Mouse (Mus musculus): ENCODE data around the gene Car2. TPM values are rescaled to one million over a fixed set of nuclear protein-coding genes. Genes with fewer than 3 reads are reported as not detected.

Car2 gene
- total and polyA plus RNA-seq, 3 experiments, result 1,129 to 1,746 (median 1,452) TPM

DNA sequence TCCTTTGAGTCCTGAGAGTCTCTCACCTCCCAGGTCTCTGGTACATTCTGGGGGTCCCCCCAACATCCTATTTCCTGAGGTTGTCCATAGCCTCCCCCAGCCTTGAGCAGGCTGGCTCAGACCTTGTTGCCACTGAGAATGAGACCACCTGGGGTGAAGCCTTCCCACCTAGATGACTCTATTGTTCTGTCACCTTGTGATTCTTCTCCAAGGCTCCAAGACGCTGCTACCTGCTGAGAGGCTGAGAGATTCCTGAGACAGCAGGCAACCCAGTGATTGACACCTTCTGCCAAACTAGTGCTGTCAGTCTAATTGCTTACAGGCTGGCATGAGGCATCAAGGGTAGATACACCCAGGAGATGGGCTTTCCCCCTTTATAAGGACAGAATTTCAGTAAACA is 21.2 kb downstream of the Car2 start:
- Histone ChIP-seq H3K4me3 (ENCODE audit: low read depth, low read length) (no peak overlapping the region), H3K9me3 (replicated peaks) (no peaks in the 10 kb centered on the region), H3K27me3 (ENCODE audit: insufficient read depth, low read length) (no peaks in the 10 kb centered on the region), H3K4me1 (ENCODE audit: insufficient read depth, low read depth, low read length) (peaks cover 27% of the 10 kb centered on the region; the same call in 1 of the 2 replicates), H3K36me3 (replicated peaks) (peaks cover 39% of the 10 kb centered on the region)
- ATAC-seq (ENCODE audit: extremely low read depth, insufficient number of reproducible peaks, low FRiP score, poor library complexity, severe bottlenecking) (no peak), DNase-seq (ENCODE audit: low spot score) (no peak)
- TF ChIP-seq GATA1 (IDR thresholded peaks at IDR 0.05; ENCODE audit: borderline replicate concordance, low read length), result no peak
- no peak for TF ChIP-seq TAL1 (conservative IDR thresholded peaks at IDR 0.05; ENCODE audit: low read depth, low read length)
- TF ChIP-seq GATA2 (IDR thresholded peaks at IDR 0.05; ENCODE audit: borderline replicate concordance, low read depth, low read length), result no peak
- no peak for TF ChIP-seq CTCF (IDR thresholded peaks at IDR 0.05; ENCODE audit: low read depth, low read length)

DNA sequence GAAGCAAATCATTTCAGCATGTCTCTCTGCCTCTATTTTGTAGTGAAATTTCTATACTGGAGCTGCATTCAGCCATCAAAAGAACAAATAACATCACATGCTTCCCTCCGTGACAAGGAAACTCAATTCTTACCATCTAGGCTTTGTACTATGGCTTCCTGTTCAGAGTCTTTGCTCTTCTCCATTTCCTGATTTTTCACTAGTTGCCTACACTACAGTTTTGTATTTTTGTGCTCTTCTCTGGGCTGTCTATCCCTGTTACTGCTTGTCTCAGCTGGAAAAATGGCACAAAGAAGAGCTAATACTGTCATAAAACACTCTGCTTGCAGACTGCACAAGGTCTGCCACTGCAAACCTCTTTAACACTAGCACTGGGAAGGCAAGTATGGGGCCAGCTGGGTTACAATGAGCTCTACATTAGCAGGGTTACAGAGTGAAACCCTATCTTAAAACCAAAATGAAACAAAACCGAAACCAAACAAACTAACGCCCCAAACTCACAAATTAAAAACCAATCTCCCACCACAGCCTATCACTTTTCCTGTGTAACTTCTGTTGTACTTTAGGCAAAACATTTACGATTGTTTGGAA is 26.0 kb downstream of the Car2 start:
- Histone ChIP-seq H3K4me3 (ENCODE audit: low read depth, low read length) (no peak overlapping the region), H3K9me3 (replicated peaks) (no peaks in the 10 kb centered on the region), H3K4me1 (ENCODE audit: insufficient read depth, low read depth, low read length) (peaks cover 36% of the 10 kb centered on the region), H3K27me3 (ENCODE audit: insufficient read depth, low read length) (no peaks in the 10 kb centered on the region), H3K36me3 (replicated peaks) (peaks cover 8% of the 10 kb centered on the region)
- ATAC-seq (ENCODE audit: extremely low read depth, insufficient number of reproducible peaks, low FRiP score, poor library complexity, severe bottlenecking), result no peak
- DNase-seq (ENCODE audit: low spot score), result no peak
- TF ChIP-seq GATA2 (IDR thresholded peaks at IDR 0.05; ENCODE audit: borderline replicate concordance, low read depth, low read length), result no peak
- no peak for TF ChIP-seq CTCF (IDR thresholded peaks at IDR 0.05; ENCODE audit: low read depth, low read length)
- no peak for TF ChIP-seq POLR2AphosphoS5 (IDR thresholded peaks at IDR 0.05; ENCODE audit: insufficient replicate concordance, low read depth, low read length)
- no peak for TF ChIP-seq TAL1 (conservative IDR thresholded peaks at IDR 0.05; ENCODE audit: low read depth, low read length)
- no peak for TF ChIP-seq GATA1 (IDR thresholded peaks at IDR 0.05; ENCODE audit: borderline replicate concordance, low read length)

DNA sequence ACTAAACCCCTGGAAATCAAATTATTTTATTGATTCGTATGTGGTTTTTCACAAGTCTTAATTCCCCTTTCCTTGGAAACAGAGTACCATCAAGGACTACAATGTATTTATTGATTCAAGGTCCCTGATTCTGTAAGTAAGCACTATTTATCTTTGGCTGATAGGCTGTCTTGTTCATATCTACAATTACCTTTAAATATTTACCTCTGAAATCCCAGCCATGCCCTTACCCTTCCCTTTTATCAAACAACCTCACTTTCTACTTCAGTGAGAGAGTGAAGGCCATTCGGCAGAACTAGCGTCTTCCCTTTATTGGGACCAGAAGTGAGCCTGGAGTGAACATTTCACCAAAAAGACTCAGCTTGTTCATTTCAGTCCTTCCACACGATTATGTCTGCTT is 27.7 kb downstream of the Car2 start:
- DNase-seq (ENCODE audit: low spot score) (no peak), ATAC-seq (ENCODE audit: extremely low read depth, insufficient number of reproducible peaks, low FRiP score, poor library complexity, severe bottlenecking) (no peak)
- H3K9me3 ChIP-seq (replicated peaks), result no peaks in the 10 kb centered on the region
- H3K4me1 ChIP-seq (ENCODE audit: insufficient read depth, low read depth, low read length), result peaks cover 30% of the 10 kb centered on the region
- TF ChIP-seq POLR2AphosphoS5 (IDR thresholded peaks at IDR 0.05; ENCODE audit: insufficient replicate concordance, low read depth, low read length), result no peak
- TF ChIP-seq CTCF (IDR thresholded peaks at IDR 0.05; ENCODE audit: low read depth, low read length), result no peak
- no peak for TF ChIP-seq TAL1 (conservative IDR thresholded peaks at IDR 0.05; ENCODE audit: low read depth, low read length)
- TF ChIP-seq GATA1 (IDR thresholded peaks at IDR 0.05; ENCODE audit: borderline replicate concordance, low read length), result no peak
- TF ChIP-seq GATA2 (IDR thresholded peaks at IDR 0.05; ENCODE audit: borderline replicate concordance, low read depth, low read length), result no peak
- H3K36me3 ChIP-seq (replicated peaks), result peaks cover 2% of the 10 kb centered on the region
- H3K27me3 ChIP-seq (ENCODE audit: insufficient read depth, low read length), result no peaks in the 10 kb centered on the region
- no peak overlapping the region for H3K4me3 ChIP-seq (ENCODE audit: low read depth, low read length)

DNA sequence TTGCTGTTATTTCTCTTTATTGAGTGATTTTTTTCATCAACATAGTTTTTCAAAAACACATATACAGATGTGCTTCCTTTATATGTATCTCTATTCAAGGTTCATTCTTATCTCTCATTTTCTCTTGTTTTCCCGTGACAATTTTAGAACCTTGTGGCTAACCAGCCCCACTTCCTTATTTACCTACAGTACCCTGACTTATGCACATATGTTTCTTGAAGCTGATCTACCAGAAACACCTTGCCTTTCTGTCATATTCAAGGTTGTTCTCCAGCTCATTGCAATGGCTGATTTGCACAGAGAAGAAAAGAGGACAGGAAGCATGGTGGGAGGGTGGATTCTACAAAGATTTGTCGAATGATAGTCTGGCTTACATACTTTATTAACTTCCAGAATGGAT is 29.3 kb downstream of the Car2 start:
- DNase-seq (ENCODE audit: low spot score), result peak; percentile 11
- Histone ChIP-seq H3K4me3 (ENCODE audit: low read depth, low read length) (no peak overlapping the region), H3K9me3 (replicated peaks) (no peaks in the 10 kb centered on the region), H3K36me3 (replicated peaks) (no peaks in the 10 kb centered on the region), H3K4me1 (ENCODE audit: insufficient read depth, low read depth, low read length) (peaks cover 30% of the 10 kb centered on the region), H3K27me3 (ENCODE audit: insufficient read depth, low read length) (no peaks in the 10 kb centered on the region)
- ATAC-seq (ENCODE audit: extremely low read depth, insufficient number of reproducible peaks, low FRiP score, poor library complexity, severe bottlenecking), result peak; percentile 93
- no peak for TF ChIP-seq CTCF (IDR thresholded peaks at IDR 0.05; ENCODE audit: low read depth, low read length)
- peak; percentile 77 for TF ChIP-seq TAL1 (conservative IDR thresholded peaks at IDR 0.05; ENCODE audit: low read depth, low read length)

DNA sequence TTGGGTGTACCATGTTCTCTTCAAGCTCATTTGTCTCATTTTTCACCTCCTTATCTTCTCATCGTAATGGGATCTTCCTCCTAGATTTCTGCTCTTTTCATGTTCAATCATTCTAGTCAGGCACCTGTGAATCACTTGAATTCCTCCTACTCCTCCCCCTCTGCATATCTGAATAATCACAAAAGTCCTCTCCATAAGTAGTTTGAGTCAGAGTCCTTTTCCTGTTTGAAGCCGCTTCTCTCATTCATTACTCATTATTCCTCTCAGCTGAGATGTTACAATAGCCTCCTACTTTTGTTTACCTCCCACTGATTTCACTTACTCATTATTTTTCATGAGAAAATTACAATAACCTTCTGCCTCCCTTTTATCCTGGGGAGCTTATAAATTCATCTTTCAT is 31.2 kb downstream of the Car2 start:
- no peaks in the 10 kb centered on the region for H3K27me3 ChIP-seq (ENCODE audit: insufficient read depth, low read length)
- H3K4me3 ChIP-seq (ENCODE audit: low read depth, low read length), result no peak overlapping the region
- no peaks in the 10 kb centered on the region for H3K36me3 ChIP-seq (replicated peaks)
- H3K4me1 ChIP-seq (ENCODE audit: insufficient read depth, low read depth, low read length), result peaks cover 24% of the 10 kb centered on the region
- ATAC-seq (ENCODE audit: extremely low read depth, insufficient number of reproducible peaks, low FRiP score, poor library complexity, severe bottlenecking) (no peak), DNase-seq (ENCODE audit: low spot score) (no peak)
- no peaks in the 10 kb centered on the region for H3K9me3 ChIP-seq (replicated peaks)
- TF ChIP-seq CTCF (IDR thresholded peaks at IDR 0.05; ENCODE audit: low read depth, low read length) (no peak), GATA2 (IDR thresholded peaks at IDR 0.05; ENCODE audit: borderline replicate concordance, low read depth, low read length) (no peak)

DNA sequence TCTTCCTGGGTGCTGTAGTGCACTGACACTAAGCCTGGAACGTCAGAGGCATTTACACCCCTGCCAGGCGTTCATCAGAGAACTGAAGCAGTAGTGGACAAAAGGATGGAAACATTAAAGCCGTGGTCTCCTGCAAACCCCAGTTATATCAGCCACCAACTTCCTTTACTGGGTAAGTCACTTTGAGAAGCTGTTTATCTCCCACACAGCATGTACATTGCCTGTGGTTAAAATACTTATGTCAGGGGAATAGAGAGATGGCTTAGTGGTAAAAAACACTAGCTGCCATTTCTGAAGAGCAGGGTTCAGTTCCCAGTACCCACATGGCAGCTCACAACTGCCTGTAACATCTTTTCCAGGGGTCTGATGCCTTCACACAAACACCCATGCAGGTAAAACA is 58.6 kb downstream of the Car2 start:
- Histone ChIP-seq H3K4me1 (ENCODE audit: insufficient read depth, low read depth, low read length) (0 out of 2 replicates have a peak, but pooled peaks cover 5% of the 10 kb centered on the region), H3K4me3 (ENCODE audit: low read depth, low read length) (no peak overlapping the region)
- ATAC-seq (ENCODE audit: extremely low read depth, insufficient number of reproducible peaks, low FRiP score, poor library complexity, severe bottlenecking), result no peak

DNA sequence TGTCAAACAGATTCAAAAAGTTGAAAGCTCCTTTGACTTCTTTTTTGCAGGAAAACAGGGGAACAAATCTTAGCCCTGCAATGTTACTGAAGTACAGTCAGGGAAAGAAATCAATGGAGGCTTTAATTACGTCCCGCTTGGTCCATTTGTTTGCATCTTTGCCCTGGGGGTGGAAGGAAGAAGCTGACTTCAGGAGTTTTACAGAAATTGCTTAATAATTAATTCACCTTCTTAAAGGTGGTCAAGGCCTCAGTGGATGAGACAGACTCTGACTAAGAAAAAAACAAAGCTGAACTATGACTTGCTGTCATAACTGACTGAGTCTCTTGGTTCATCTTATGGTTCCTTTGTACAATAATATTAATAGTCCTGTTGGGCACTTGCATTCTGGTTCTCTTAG is 59.6 kb downstream of the Car2 start:
- no peaks in the 10 kb centered on the region for H3K36me3 ChIP-seq (replicated peaks)
- H3K4me3 ChIP-seq (ENCODE audit: low read depth, low read length), result no peak overlapping the region
- 0 out of 2 replicates have a peak, but pooled peaks cover 5% of the 10 kb centered on the region for H3K4me1 ChIP-seq (ENCODE audit: insufficient read depth, low read depth, low read length)
- ATAC-seq (ENCODE audit: extremely low read depth, insufficient number of reproducible peaks, low FRiP score, poor library complexity, severe bottlenecking) (no peak), DNase-seq (ENCODE audit: low spot score) (no peak)
- no peaks in the 10 kb centered on the region for H3K27me3 ChIP-seq (ENCODE audit: insufficient read depth, low read length)
- TF ChIP-seq GATA1 (IDR thresholded peaks at IDR 0.05; ENCODE audit: borderline replicate concordance, low read length) (no peak), GATA2 (IDR thresholded peaks at IDR 0.05; ENCODE audit: borderline replicate concordance, low read depth, low read length) (no peak)
- no peaks in the 10 kb centered on the region for H3K9me3 ChIP-seq (replicated peaks)

More for the DNA sequence above, 58.6 kb downstream of the Car2 start:
- Histone ChIP-seq H3K36me3 (replicated peaks) (no peaks in the 10 kb centered on the region), H3K27me3 (ENCODE audit: insufficient read depth, low read length) (no peaks in the 10 kb centered on the region), H3K9me3 (replicated peaks) (no peaks in the 10 kb centered on the region)
- no peak for TF ChIP-seq POLR2AphosphoS5 (IDR thresholded peaks at IDR 0.05; ENCODE audit: insufficient replicate concordance, low read depth, low read length)
- no peak for TF ChIP-seq CTCF (IDR thresholded peaks at IDR 0.05; ENCODE audit: low read depth, low read length)
- no peak for TF ChIP-seq TAL1 (conservative IDR thresholded peaks at IDR 0.05; ENCODE audit: low read depth, low read length)
- no peak for TF ChIP-seq GATA2 (IDR thresholded peaks at IDR 0.05; ENCODE audit: borderline replicate concordance, low read depth, low read length)
- no peak for TF ChIP-seq GATA1 (IDR thresholded peaks at IDR 0.05; ENCODE audit: borderline replicate concordance, low read length)
- DNase-seq (ENCODE audit: low spot score), result no peak
